Mouse (Mus musculus) forelimb bud, embryonic 11.5 days (tissue): ENCODE measurements around the gene Mb21d2.

Experiments
- DNase-seq: peaks from one replicate; pipeline ENCODE4 v3.0.0-alpha.2; 2012; ENCODE audit warnings: low read depth, low spot score

The Mb21d2 gene

GRCm38 (mm10) chr16:28902620-28903565 is 26.6 kb downstream of the Mb21d2 start:
- DNase-seq, result no peak

GRCm38 (mm10) chr16:28899161-28899540 is 30.3 kb downstream of the Mb21d2 start:
- DNase-seq, result no peak

- peak; percentile 35 for DNase-seq
Measured at GRCm38 (mm10) chr16:28898509-28899160, 30.8 kb downstream of the Mb21d2 start.

GRCm38 (mm10) chr16:28896571-28896970 is 32.9 kb downstream of the Mb21d2 start:
- DNase-seq, result no peak

- no peak for DNase-seq
Measured at GRCm38 (mm10) chr16:28894872-28895271, 34.6 kb downstream of the Mb21d2 start.

- DNase-seq, result no peak
Measured at GRCm38 (mm10) chr16:28893266-28893665, 36.2 kb downstream of the Mb21d2 start.

- DNase-seq, result no peak
Measured at GRCm38 (mm10) chr16:28886201-28886745, 43.2 kb downstream of the Mb21d2 start.

GRCm38 (mm10) chr16:28885474-28885873 is 44.0 kb downstream of the Mb21d2 start:
- DNase-seq, result no peak

- DNase-seq, result no peak
Measured at GRCm38 (mm10) chr16:28884661-28885060, 44.8 kb downstream of the Mb21d2 start.

GRCm38 (mm10) chr16:28883649-28884048 is 45.8 kb downstream of the Mb21d2 start:
- no peak for DNase-seq

- DNase-seq, result no peak
Measured at GRCm38 (mm10) chr16:28882687-28883428, 46.6 kb downstream of the Mb21d2 start.

GRCm38 (mm10) chr16:28881787-28882186 is 47.7 kb downstream of the Mb21d2 start:
- no peak for DNase-seq

GRCm38 (mm10) chr16:28880756-28881155 is 48.7 kb downstream of the Mb21d2 start:
- peak; percentile 52 for DNase-seq

- no peak for DNase-seq
Measured at GRCm38 (mm10) chr16:28880307-28880681, 49.2 kb downstream of the Mb21d2 start.

- DNase-seq, result no peak
Measured at GRCm38 (mm10) chr16:28879636-28880306, 49.7 kb downstream of the Mb21d2 start.

- no peak for DNase-seq
Measured at GRCm38 (mm10) chr16:28877162-28877662, 52.3 kb downstream of the Mb21d2 start.

- DNase-seq, result no peak
Measured at GRCm38 (mm10) chr16:28873404-28873895, 56.0 kb downstream of the Mb21d2 start.

GRCm38 (mm10) chr16:28870860-28871259 is 58.6 kb downstream of the Mb21d2 start:
- DNase-seq, result no peak

- DNase-seq, result no peak
Measured at GRCm38 (mm10) chr16:28870456-28870855, 59.0 kb downstream of the Mb21d2 start.

- no peak for DNase-seq
Measured at GRCm38 (mm10) chr16:28868864-28869263, 60.6 kb downstream of the Mb21d2 start.
